Mouse (Mus musculus): ENCODE results near the gene Arap2. TPM values are rescaled to one million over a fixed set of nuclear protein-coding genes. Genes with fewer than 3 reads are reported as not detected.
A peak's percentile ranks its signal among the peaks of the same experiment; 100 is the strongest.

The Arap2 gene
- polyA plus RNA-seq, 1 experiment from 2014 or later = 2.0 TPM

- H3K4me3 ChIP-seq (replicated peaks) = no peak overlapping the region
- DNase-seq = no peak
- no peak overlapping the region for H3K9ac ChIP-seq
- 66% methylated on average over 5 of the region's 5 CpGs for WGBS (ENCODE audit: insufficient replicate concordance)
- no peaks in the 10 kb centered on the region for H3K9me3 ChIP-seq (replicated peaks)
- H3K4me1 ChIP-seq (replicated peaks) = peaks cover 9% of the 10 kb centered on the region; the same call in 1 of the 2 replicates
- no peak overlapping the region for H3K4me2 ChIP-seq
- H3K27me3 ChIP-seq = peaks cover 15% of the 10 kb centered on the region
- H3K27ac ChIP-seq = no peak overlapping the region
- no peak for ATAC-seq (ENCODE audit: low read depth)
- no peaks in the 10 kb centered on the region for H3K36me3 ChIP-seq
Measured at GRCm38 (mm10) chr5:62764161-62764560, 1.8 kb downstream of the Arap2 start.

GRCm38 (mm10) chr5:62763046-62763445 is 2.9 kb downstream of the Arap2 start:
- peaks cover 11% of the 10 kb centered on the region; the same call in 1 of the 2 replicates for H3K4me1 ChIP-seq (replicated peaks)
- DNase-seq (no peak), ATAC-seq (ENCODE audit: low read depth) (no peak)
- 54% methylated on average over 1 of the region's 1 CpGs for WGBS (ENCODE audit: insufficient replicate concordance)
- H3K4me2 ChIP-seq = no peak overlapping the region
- peaks cover 15% of the 10 kb centered on the region for H3K27me3 ChIP-seq
- no peak overlapping the region for H3K9ac ChIP-seq
- H3K27ac ChIP-seq = no peak overlapping the region; the same call in 1 of the 2 replicates
- H3K36me3 ChIP-seq = no peaks in the 10 kb centered on the region
- no peaks in the 10 kb centered on the region for H3K9me3 ChIP-seq (replicated peaks)
- H3K4me3 ChIP-seq (replicated peaks) = no peak overlapping the region

- Histone ChIP-seq H3K4me3 (replicated peaks) (no peak overlapping the region), H3K27me3 (peaks cover 15% of the 10 kb centered on the region), H3K4me1 (replicated peaks) (peaks cover 11% of the 10 kb centered on the region; the same call in 1 of the 2 replicates), H3K9me3 (replicated peaks) (no peaks in the 10 kb centered on the region), H3K9ac (no peak overlapping the region), H3K36me3 (no peaks in the 10 kb centered on the region), H3K27ac (peak overlapping the region; percentile 4; the same call in 1 of the 2 replicates), H3K4me2 (no peak overlapping the region)
- DNase-seq (no peak), ATAC-seq (ENCODE audit: low read depth) (no peak)
- WGBS (ENCODE audit: insufficient replicate concordance) = 6% methylated on average over 4 of the region's 4 CpGs
Measured at GRCm38 (mm10) chr5:62762298-62762960, 3.5 kb downstream of the Arap2 start.

GRCm38 (mm10) chr5:62760791-62761504 is 5.0 kb downstream of the Arap2 start:
- Histone ChIP-seq H3K4me2 (no peak overlapping the region), H3K9me3 (replicated peaks) (no peaks in the 10 kb centered on the region), H3K36me3 (no peaks in the 10 kb centered on the region), H3K4me3 (replicated peaks) (no peak overlapping the region), H3K27ac (no peak overlapping the region), H3K27me3 (peaks cover 7% of the 10 kb centered on the region), H3K9ac (no peak overlapping the region), H3K4me1 (replicated peaks) (peaks cover 11% of the 10 kb centered on the region; the same call in 1 of the 2 replicates)
- ATAC-seq (ENCODE audit: low read depth) (no peak), DNase-seq (no peak)
- 27% methylated on average over 5 of the region's 5 CpGs for WGBS (ENCODE audit: insufficient replicate concordance)

GRCm38 (mm10) chr5:62755808-62756527 is 10.0 kb downstream of the Arap2 start:
- Histone ChIP-seq H3K36me3 (no peaks in the 10 kb centered on the region), H3K9ac (no peak overlapping the region), H3K4me2 (no peak overlapping the region), H3K4me1 (replicated peaks) (0 out of 2 replicates have a peak, but pooled peaks cover 3% of the 10 kb centered on the region), H3K4me3 (replicated peaks) (no peak overlapping the region), H3K27ac (no peak overlapping the region), H3K9me3 (replicated peaks) (no peaks in the 10 kb centered on the region), H3K27me3 (no peaks in the 10 kb centered on the region)
- ATAC-seq (ENCODE audit: low read depth) (no peak), DNase-seq (no peak)
- WGBS (ENCODE audit: insufficient replicate concordance) = 62% methylated on average over 3 of the region's 3 CpGs

GRCm38 (mm10) chr5:62752934-62753333 is 13.0 kb downstream of the Arap2 start:
- Histone ChIP-seq H3K36me3 (no peaks in the 10 kb centered on the region), H3K27ac (no peak overlapping the region), H3K4me3 (replicated peaks) (no peak overlapping the region), H3K9me3 (replicated peaks) (no peaks in the 10 kb centered on the region), H3K4me1 (replicated peaks) (no peaks in the 10 kb centered on the region), H3K4me2 (no peak overlapping the region), H3K27me3 (no peaks in the 10 kb centered on the region), H3K9ac (no peak overlapping the region)
- ATAC-seq (ENCODE audit: low read depth) (no peak), DNase-seq (no peak)
- WGBS (ENCODE audit: insufficient replicate concordance) = 39% methylated on average over 3 of the region's 3 CpGs

GRCm38 (mm10) chr5:62751692-62752091 is 14.3 kb downstream of the Arap2 start:
- no peak for DNase-seq
- Histone ChIP-seq H3K4me3 (replicated peaks) (no peak overlapping the region), H3K36me3 (no peaks in the 10 kb centered on the region), H3K4me1 (replicated peaks) (no peaks in the 10 kb centered on the region), H3K27ac (no peak overlapping the region), H3K4me2 (no peak overlapping the region), H3K9me3 (replicated peaks) (no peaks in the 10 kb centered on the region), H3K27me3 (no peaks in the 10 kb centered on the region), H3K9ac (no peak overlapping the region)
- 17% methylated on average over 2 of the region's 2 CpGs for WGBS (ENCODE audit: insufficient replicate concordance)
- no peak for ATAC-seq (ENCODE audit: low read depth)

GRCm38 (mm10) chr5:62748168-62748567 is 17.8 kb downstream of the Arap2 start:
- no peaks in the 10 kb centered on the region for H3K36me3 ChIP-seq
- no peaks in the 10 kb centered on the region for H3K9me3 ChIP-seq (replicated peaks)
- no peak overlapping the region for H3K4me2 ChIP-seq
- ATAC-seq (ENCODE audit: low read depth) = no peak
- no peak for DNase-seq
- no peak overlapping the region for H3K4me3 ChIP-seq (replicated peaks)
- WGBS (ENCODE audit: insufficient replicate concordance) = 79% methylated on average over 2 of the region's 2 CpGs
- H3K4me1 ChIP-seq (replicated peaks) = no peaks in the 10 kb centered on the region
- H3K9ac ChIP-seq = no peak overlapping the region
- H3K27ac ChIP-seq = no peak overlapping the region
- no peaks in the 10 kb centered on the region for H3K27me3 ChIP-seq

GRCm38 (mm10) chr5:62743220-62743922 is 22.6 kb downstream of the Arap2 start:
- no peaks in the 10 kb centered on the region for H3K27me3 ChIP-seq
- no peak overlapping the region for H3K9ac ChIP-seq
- H3K9me3 ChIP-seq (replicated peaks) = no peaks in the 10 kb centered on the region
- H3K27ac ChIP-seq = no peak overlapping the region
- H3K4me1 ChIP-seq (replicated peaks) = no peaks in the 10 kb centered on the region
- H3K36me3 ChIP-seq = no peaks in the 10 kb centered on the region
- H3K4me3 ChIP-seq (replicated peaks) = no peak overlapping the region
- WGBS (ENCODE audit: insufficient replicate concordance) = 65% methylated on average over 9 of the region's 9 CpGs
- DNase-seq = no peak
- H3K4me2 ChIP-seq = no peak overlapping the region
- ATAC-seq (ENCODE audit: low read depth) = no peak

- Histone ChIP-seq H3K9me3 (replicated peaks) (no peaks in the 10 kb centered on the region), H3K4me1 (replicated peaks) (no peaks in the 10 kb centered on the region), H3K9ac (no peak overlapping the region), H3K4me3 (replicated peaks) (no peak overlapping the region), H3K27me3 (no peaks in the 10 kb centered on the region), H3K27ac (no peak overlapping the region), H3K36me3 (no peaks in the 10 kb centered on the region), H3K4me2 (no peak overlapping the region)
- no peak for DNase-seq
- WGBS (ENCODE audit: insufficient replicate concordance) = 62% methylated on average over 9 of the region's 9 CpGs
- no peak for ATAC-seq (ENCODE audit: low read depth)
Measured at GRCm38 (mm10) chr5:62739451-62740415, 26.2 kb downstream of the Arap2 start.
